Mouse (Mus musculus) lung, adult 18-20 months (tissue): Measurements from ENCODE around the gene Gm10061.
"Not testable (repeated sequence)": the region's sequence is repeated elsewhere in the genome, so short reads cannot be mapped to it uniquely, and the experiment has no call there.

ENCODE experiments used
- DNase-seq, 2 experiments: peaks; one replicate each; pipeline ENCODE4 v3.0.0; 2022; ENCODE audit warnings: mixed read lengths in 2 of 2

The Gm10061 gene

GRCm38 (mm10) chr16:89150786-89151185 lies at the start of gene Gm10061:
Gene Gm10061, plus strand, starts transcription at chr16:89151086.
- no peak for DNase-seq

- no peak for DNase-seq
Observed at GRCm38 (mm10) chr16:89140551-89140950, 10.3 kb upstream of the Gm10061 start, which contains the start of gene Gm6358. Gene Gm6358, plus strand, starts transcription at chr16:89140851.

GRCm38 (mm10) chr16:89157652-89158051 lies 6.8 kb downstream of the Gm10061 start, which contains the start of gene Gm9789:
Gene Gm9789, plus strand, starts transcription at chr16:89157952.
- no peak for DNase-seq

- not testable (repeated sequence) for DNase-seq
Observed at GRCm38 (mm10) chr16:89169190-89169589, 18.3 kb downstream of the Gm10061 start, which contains the start of gene Gm7735. Gene Gm7735, plus strand, starts transcription at chr16:89169490.

GRCm38 (mm10) chr16:89174435-89174834 lies 23.5 kb downstream of the Gm10061 start, which contains the start of gene 1110057P08Rik:
Gene 1110057P08Rik, plus strand, starts transcription at chr16:89174735.
- no peak for DNase-seq

- DNase-seq = no peak
Observed at GRCm38 (mm10) chr16:89188621-89189020, 37.7 kb downstream of the Gm10061 start.
